Mouse (Mus musculus) megakaryocyte, embryonic 14.5 days (primary cell): Measurements from ENCODE around the gene Zscan5b.

Source experiments
- FLI1 ChIP-seq: IDR thresholded peaks from 2 replicates; pipeline ENCODE4 v1.6.1; 2012; ENCODE audit warnings: low read length, inconsistent platforms, mixed read lengths
- GATA1 ChIP-seq: IDR thresholded peaks from 3 replicates; pipeline ENCODE4 v1.6.1; 2012; ENCODE audit warnings: mixed read lengths, low read length, inconsistent platforms, borderline replicate concordance

DNA sequence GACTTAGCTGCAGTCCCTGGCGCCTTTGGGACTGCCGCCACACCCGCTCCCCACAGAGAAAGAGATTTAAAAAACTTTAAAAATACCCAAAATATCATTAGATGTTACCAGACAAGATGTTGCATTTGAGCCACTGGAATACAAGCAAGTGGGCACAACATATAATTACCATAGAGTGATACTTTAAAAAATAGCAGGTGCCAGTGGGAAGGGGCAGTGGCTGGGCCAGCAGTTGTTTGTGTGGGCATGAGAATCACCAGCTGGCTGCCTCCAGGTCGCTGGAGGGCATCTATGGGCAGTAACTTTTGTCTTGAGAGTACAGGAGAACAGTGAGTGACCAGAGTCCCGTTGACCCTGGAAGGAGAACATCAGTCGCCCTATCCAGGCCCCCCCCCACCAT lies 30.3 kb downstream of the Zscan5b start, which contains the start of gene Epp13:
- TF ChIP-seq GATA1 (no peak), FLI1 (no peak)
